Mouse (Mus musculus): Measurements from ENCODE around the gene Tpi1.

Tpi1 gene

DNA sequence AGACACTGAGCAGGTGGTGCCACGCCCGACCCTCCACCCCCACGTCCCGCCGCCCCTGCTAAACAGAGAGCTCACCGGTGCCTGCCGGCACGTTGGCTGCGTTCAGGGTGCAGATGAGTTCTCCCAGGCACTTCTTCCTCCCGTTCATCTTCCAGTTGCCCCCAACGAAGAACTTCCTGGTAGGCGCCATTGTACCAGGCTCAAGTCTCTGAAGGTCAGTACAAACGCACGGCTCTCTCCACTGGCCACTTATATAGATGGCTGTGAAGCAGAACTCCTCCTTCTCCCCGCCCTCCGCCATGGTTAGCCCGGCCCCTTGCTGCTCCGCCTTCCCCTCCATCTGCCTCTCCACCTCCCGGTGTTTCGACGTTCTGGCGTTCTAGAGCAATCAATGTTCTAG lies at the start of gene Tpi1:
Tpi1 (minus strand) TSS at position 364 of the 400 bp plus-strand sequence.
- DNase-seq (ENCODE audit: low spot score in 2 of 2): peak; percentile 80 to 86

DNA sequence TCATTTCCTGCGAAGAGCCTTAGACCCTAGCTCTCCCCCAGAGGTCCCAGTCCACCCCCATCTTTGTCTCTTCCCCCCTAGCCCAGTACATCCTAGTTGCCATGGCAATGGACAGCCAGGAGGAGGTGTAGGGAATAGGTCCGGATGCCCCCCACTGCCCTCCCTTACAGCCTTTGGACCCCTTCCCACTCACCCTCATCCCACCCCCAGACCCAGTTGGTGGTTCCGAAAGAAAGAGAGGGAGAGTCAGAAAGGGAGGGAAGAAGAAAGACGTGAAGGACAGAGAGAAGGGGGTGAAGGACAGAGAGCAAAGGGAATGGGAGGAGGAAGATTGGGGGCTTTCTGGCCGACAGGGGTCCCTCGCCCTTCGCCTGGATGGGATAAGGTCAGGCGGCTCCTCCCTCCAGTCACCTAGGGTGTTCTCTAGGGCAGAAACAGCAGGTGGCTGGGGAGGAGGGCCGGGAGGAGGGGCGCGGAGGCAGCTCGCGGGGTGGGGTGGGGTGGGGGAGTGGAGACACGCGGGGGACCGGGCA lies 49.1 kb upstream of the Tpi1 start:
- DNase-seq (ENCODE audit: low spot score in 2 of 2): no peak

DNA sequence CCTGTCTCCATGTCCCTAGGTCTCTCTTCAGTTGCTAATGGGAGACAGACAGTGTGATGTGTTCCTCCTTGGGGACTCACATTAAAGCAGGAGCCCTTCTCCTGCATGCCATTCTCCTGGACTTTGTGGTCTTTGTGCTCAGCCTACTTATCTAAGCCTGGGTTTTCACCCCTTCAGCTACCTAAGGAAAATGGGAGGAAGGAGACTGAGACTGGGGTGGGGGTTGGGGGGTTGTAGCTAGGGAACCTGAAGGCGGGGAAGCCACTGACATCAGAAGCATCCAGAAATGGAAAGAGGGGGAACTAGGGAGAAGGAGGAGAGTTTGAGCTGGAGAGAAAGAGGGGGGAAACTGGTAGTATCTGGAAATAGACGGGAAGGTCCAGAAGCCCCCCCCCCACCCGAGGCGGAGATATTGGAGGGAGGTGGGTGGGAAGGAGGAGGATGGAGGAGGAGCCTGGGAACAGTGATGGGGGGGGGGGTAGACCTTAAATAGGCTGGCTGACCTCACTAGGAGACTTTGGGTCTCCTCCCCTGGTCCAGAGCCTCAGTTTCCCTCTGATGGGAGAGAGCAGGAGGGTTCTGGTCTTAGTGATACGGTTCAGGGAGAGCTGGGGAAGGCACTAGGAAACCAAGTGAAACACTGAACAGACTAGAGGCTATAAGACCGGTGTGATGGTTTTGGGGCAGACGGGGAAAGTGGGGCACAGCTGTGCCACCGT lies 48.5 kb upstream of the Tpi1 start:
- peak in 1 of 2 experiments; percentile 23 for DNase-seq (ENCODE audit: low spot score in 2 of 2)

DNA sequence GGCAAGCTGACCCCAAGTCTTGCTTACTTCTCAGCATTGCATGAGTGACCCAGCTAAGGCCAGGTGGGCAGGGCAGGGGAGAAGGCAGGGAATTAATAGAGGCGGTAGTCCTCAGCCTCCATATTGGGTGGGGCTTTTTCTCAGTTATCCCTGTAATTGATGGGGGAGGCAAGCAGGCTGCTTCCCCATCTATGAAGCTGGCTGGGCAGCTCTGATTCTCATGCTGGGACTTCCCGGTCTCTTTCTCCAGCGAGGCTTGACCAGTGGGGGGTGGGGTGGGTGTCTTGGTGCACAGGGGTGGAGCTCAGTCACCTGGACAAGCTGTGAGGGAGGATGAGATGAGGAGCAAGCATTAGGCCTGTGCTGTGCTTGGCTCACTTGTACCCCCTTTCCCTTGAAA lies 47.7 kb upstream of the Tpi1 start:
- DNase-seq (ENCODE audit: low spot score in 2 of 2): no peak

DNA sequence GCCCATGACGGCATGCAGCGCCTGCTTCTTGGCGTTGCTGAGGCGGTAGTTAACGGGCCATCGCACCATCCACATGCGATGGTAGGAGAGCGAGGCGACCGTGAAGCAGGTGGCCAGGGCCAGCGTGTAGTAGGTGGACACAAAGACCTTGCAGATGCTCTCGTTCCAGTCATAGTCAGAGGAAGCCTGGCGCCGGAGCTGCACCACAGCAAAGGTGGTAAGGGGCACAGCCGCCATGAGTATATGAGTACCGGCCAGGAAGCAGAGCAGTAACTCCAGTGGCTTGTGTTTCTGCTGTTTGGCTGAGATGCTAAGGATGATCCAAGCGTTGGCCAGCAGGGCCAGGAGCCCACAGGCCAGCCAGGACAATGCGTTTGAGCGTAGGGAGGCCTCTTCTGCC lies 47.2 kb upstream of the Tpi1 start:
- DNase-seq (ENCODE audit: low spot score in 2 of 2): no peak

DNA sequence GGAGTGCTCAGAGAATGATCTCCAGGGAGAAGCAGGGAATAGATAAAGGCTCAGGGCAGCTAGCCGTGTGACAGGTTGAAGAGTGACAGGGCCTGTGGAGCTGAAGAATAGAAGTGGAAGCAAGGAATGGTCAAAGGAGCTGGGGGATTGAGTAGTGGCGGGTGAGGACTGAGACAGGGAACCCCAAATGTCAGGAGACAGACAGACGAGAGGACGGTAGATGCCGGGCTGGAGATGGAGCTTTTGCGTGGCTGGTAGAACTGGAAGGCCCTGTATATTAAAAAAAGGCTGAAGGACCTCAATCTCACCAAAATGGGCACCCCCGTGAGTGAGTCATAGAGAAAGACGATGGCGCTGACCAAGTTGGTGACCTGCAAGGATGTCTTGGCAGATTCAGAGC lies 46.4 kb upstream of the Tpi1 start:
- DNase-seq (ENCODE audit: low spot score in 2 of 2): no peak

DNA sequence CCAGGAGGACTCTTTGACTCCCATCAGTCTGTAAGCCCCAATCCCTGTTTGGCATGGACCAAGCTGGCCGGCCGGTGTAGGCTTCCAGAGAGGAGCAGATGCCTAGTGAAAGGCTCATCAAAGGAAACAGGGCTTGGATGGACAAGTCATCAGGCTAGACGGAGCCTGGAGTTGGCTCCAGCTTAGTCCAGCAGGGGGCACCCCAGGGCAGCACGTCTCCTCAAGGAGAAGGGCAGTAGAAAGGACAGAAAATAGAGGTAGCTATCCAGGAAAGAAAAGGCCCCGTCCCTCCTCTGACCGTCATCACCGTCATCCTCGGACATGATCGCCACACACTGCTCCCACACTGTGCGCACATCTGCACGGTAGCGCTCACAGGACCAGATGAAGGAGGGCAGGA lies 45.6 kb upstream of the Tpi1 start:
- peak; percentile 75 to 79 for DNase-seq (ENCODE audit: low spot score in 2 of 2)

DNA sequence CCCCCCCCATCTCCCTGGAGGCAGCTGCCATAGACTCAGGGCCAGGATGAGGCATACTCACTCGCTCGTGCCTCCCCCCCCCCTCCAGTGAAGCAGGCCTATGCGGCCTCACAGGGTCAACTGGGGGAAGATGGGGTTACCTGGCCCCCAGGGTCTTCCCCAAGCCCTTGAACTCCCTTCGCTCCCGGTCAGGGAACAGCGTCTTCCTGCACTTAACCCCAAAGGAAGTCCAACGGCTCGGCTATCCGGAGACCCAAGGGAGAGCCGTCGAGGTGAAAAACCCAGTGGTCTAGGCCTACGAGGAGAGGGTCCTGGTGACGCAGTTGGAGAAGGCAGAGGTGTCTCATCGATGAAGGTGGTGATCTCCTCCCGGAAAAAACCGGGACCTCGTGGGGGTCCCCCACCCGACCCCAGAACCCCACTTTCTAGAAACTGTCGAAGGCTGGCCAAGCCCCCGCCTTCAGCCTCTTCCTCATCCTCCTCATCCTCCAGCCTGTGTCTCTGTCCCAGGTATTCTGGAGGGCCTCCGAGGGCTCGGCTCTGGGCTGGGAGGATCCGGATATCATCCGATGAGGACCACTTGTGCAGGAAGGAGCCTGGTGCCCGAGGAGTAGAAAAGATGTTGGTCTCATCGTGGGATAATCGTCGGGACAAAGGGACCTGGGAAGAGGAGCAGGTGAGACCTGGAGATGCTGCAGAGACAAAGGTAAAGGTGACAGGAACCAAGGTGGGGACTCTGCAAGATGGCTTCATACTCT lies 44.6 kb upstream of the Tpi1 start:
- no peak for DNase-seq (ENCODE audit: low spot score in 2 of 2)

DNA sequence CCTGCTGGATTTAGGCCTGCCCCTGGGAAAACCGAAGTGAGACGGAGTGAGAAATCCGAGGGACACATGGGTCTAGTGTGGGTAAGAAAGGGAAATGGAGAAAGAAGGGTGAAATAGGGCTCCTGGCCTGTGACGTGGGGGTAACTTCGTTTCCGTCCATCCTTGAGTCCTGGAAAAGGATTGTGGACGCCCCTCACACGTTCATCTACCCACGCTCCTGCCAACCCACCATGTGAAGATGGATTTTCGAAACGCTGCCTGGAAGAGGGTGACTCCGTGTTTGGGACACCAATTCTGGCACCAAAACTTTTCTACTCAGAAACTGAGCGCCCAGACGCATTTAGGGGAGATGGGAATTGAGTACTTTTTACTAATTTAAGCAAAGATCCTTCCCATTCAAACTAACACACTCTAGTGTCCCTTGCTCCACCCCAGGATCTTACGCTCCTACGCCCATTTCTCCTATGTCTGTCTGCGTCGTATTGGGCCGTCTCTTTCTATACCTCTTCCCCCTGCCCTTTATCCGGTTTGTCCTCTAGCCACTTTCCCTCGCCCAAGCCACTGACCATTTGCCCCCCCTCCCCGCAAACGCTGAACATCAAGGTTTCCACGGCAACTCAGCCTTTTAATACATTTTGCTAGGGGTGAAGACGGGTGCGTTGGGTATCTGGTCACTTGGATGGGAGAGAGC lies 43.9 kb upstream of the Tpi1 start:
- no peak for DNase-seq (ENCODE audit: low spot score in 2 of 2)

DNA sequence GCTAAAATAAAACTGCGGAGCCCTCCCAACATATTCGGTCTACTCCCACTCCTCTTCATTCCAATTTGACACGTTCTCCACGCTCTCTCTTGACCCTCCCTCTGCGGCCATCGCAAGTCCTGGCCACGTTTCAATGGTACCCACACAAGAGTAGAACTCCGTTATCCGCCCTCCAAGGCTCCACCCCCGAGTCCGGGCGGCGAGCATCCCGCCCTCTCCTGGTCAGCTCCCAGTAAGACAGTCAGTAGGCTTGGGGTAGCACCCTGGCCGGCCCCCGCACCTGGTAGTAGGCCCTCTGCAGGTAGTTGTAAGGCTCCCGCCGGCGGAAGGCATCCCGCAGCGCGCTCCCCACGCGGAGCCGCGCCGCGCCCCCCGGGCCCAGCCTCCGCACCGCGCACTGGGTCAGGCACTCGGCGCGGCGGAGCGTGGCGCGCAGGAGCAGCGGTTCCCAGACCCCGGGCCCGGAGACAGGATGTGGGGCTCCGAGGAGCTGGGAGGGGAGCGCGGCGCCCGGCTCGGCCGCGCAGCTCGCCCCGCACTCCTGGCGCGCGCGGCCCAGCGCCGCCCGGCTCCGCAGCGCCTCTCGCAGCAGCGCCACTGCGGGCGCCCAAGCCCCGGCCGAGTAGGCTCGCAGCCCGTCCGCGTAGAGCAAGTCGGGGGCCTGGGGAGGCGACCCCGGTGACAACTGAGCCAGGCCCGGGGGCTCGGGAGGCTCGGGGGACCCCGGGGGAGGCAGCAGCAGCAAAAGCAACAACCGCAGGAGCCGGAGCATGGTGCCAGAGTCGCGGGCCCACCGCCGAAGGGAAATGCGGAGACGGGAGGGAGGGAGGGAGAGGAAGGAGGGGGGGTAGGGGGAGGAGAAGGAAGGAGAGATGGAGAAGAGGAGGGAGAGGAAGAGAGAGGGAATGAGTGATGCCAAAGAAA lies 43.1 kb upstream of the Tpi1 start, which contains the start of gene P3h3:
P3h3 (minus strand) TSS at position 837 of the 924 bp plus-strand sequence.
- peak; percentile 74 to 78 for DNase-seq (ENCODE audit: low spot score in 2 of 2)

DNA sequence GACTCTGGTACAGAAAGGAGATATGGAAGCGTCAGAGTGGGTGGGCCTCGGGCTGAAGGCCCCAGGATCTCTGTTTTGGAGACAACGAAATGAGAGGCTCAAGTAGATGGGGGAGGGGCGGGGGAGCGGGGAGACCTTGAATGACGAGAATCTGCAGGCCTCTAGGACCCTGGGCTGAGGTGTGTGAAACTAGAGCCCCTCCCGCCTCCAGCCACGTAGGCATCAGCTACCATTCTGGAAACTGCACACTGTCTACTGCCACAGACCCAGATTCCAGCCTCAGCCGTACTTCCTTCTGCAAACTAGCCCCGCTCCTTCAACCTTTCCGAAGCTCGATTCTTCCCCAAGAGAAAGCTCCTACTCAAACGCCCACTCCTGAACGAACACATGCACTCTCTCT lies 42.2 kb upstream of the Tpi1 start:
- DNase-seq (ENCODE audit: low spot score in 2 of 2): peak in 1 of 2 experiments; percentile 55

DNA sequence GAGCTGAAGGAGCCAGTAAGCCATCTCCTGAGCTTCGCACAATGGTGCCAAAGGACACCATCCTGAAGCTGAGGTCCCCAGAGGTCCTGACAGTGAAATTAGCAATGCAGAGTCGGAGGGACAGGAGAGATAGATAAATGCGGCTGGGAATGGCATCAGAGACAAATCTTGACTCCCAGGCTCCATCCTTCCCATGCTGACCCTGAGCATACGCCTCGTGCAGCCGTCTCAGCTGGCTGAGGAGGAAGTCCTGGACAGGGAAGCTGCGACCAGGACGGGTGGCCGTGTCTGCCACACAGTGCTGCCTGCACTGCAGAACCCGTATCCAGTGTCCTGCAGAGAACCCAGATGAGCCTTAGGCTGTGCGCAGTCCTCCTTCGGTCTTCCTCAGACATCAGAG lies 40.6 kb upstream of the Tpi1 start:
- DNase-seq (ENCODE audit: low spot score in 2 of 2): no peak

DNA sequence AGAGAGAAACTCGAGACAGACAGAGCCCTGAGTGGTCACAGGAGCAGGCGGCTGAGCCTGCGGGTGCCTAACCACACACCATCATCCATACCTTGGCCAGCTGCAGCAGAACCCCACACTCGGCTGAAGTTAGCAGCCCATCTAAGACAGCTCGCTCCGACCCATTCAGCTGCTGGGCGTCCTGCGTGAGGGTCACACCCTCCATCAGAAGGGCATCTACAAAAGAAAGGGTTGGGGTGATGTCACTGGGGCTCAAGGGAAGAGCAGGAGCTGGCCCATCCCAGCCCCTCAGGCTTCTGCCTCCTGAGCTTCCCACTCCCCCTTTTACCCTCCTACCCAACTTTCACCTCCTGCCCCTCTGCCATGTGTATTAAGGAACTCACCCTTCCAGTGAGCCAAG lies 36.4 kb upstream of the Tpi1 start:
- no peak for DNase-seq (ENCODE audit: low spot score in 2 of 2)

DNA sequence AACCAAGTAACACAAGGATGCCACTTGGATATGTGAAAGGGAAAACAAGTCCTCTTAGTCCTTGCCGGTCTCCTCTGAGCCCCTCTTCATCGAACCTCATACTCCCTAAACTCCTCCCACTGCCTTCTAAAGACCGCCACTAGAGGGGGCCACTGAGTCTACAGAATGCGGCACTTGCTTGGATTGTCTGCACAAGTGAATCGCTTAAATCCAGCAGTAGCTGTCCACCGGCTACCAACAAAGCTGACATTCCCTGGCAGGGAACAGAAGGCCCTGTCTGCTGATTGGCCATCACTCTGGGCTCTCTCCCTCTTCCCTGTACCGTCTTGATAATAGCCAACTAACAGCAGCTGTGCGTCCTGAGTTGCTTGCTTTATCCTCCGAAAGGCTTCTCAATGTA lies 33.2 kb upstream of the Tpi1 start:
- peak; percentile 84 to 86 for DNase-seq (ENCODE audit: low spot score in 2 of 2)

DNA sequence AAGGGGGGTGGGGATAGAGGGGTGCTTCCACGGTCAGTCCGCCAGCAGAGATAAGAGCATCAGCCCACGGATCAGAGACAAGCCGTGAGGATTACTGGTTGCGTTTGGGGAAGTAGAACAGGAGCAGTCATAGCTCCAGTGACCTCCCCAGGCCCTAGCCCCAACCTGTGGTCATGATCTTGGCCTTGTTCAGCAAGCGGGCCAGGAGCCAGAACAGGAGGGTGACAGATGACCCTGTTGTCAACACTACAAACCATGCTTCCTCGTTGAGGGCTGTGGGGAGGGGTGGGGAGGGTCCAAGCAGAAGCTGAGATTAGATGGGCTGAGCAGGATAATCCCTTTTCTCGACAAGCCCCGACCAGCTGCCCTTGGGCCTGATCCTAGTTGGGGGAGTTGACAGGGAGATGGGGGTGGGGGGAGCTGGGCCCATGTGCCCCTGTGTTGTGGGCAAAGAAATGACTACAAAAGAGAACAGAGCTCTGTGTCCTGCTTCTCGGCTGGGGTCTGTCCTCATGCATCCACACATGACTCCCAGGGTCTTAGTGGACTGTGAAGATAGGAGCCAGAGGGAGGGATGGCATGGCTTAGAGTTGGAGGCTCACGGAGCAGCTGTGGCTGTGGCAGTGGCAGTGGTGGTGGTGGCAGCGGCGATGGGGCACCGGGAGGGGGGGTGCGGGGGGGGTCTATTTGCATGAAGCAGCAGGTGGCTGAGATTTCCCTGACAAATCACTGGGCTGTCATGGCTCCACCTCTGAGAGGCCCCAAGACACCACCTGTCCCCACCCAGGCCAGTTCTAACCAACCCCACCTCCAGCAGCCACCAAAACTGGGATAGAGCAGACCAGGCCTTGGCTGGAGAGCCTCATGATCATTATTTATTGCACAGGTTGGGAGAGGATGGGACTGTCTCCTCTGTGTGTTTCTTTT lies 26.4 kb upstream of the Tpi1 start, which contains the start of gene Gnb3:
Gnb3 (minus strand) TSS at position 35 of the 927 bp plus-strand sequence.
- DNase-seq (ENCODE audit: low spot score in 2 of 2): no peak

DNA sequence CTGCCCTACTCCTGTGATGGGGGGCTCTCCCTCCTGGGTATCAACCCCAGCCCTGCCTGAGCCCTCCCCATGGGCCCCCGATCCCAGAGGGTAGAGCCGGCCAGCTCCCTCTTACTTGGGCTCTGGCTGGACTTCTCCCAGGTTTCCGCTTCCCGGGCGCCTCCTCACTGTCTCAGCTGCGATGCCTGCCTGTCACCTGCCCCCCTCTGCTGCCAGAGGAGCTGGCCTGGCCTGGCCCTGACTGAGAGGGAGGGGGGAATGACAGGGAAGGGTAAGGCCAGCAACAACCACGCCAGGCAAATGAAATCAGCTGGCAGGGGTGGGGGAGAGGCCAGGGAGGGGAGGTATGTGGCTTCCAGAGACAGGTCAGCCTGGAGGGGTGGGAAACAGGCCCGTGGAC lies 25.7 kb upstream of the Tpi1 start:
- DNase-seq (ENCODE audit: low spot score in 2 of 2): no peak

DNA sequence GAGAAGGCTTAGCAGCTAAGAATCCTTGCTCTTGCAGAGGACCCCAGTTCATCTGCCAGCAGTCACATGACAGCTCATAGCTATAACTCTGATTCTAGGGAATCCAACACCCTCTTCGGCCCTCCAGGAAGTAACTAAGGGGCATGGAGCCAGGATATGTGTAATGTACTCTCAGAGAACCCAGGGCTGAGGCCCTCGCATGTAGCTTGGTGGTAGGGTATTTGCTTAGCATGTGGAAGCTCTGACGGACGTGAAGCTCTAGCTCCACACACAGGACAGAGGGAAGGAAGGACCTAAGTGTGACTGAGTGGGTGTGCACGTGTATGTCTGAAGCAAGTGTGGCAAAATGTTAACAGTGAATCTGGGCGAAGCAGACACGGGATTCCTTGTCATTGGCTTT lies 22.3 kb upstream of the Tpi1 start:
- no peak for DNase-seq (ENCODE audit: low spot score in 2 of 2)

DNA sequence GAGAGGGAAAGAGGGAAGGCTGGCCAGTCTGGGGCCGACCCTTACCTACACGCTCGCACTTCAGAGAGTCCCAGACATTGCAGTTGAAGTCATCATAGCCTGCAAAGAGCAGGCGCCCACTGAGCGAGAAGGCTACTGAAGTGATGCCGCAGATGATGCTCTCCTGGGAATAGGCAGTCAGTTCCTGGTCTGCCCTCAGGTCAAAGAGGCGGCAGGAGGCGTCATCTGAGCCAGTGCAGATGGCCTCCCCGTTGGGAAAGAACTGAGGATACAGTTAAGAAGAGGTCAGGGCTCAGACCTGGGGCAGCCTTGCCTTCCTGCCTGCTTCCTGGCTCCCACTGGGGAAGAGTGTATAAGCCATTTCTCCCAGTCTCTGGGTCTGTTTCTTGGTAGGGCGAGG lies 21.4 kb upstream of the Tpi1 start:
- no peak for DNase-seq (ENCODE audit: low spot score in 2 of 2)

DNA sequence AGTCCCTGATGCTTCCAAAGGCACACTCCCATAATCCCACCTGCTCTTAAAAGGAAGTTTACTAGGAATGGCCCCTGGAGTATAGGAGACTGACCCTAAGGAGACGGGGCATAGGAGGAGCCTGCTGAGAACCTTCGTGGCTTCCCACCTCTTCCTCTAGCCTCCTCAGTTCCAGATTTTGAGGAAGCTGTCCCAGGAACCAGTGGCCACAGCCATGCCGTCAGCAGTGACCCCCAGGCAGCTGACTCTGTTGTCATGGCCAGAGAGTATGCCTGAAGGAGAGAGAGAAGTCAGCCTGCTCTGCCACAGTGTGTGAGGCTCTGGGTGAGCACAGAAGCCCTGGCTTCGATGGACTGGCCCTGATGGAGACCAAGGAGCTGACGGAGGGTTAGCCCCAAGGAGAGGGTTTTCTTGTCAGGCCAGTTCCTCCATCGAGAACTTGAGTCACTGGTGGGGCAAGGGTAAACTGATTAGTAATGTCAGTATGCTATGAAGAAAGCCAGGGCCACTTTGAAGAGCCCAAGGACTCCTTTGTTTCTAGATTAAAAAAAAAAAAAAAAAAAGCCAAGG lies 20.5 kb upstream of the Tpi1 start:
- no peak for DNase-seq (ENCODE audit: low spot score in 2 of 2)

DNA sequence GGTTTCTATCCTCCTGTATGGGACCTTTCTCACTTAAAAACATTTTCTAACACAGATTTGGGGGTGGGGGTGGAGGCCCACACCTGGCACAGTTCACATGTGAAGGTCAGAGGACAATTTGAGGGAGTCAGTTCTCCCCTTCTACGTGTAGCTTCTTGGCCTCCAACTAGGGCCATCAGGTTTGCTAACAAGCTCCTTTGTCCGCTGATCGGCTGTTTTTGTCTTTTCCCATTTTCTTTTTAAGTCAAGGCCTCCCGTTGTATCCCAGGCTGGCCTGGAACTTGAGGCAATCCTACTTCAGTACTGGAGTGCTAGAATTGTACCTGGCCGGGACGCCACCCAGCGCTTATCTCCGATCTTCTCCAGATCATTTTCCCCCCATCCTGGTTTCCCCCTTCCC lies 17.6 kb upstream of the Tpi1 start:
- no peak for DNase-seq (ENCODE audit: low spot score in 2 of 2)
